Mouse (Mus musculus) neural tube, embryonic 11.5 days (tissue): ENCODE measurements at regions not wholly inside any gene's neighbourhood (a gene's known extent, or its start where the extent isn't known, plus 50 kb on each side); places are given as distances from the start of the nearest gene placed in this dataset.

ENCODE experiments used
- ATAC-seq: fragments of 200-750 bp; cut with Nextera tagmentation; 2 replicates; pipeline ENCODE4 v1.8.0; 2017; ENCODE audit warnings: moderate number of reproducible peaks, mild to moderate bottlenecking, moderate TSS enrichment, moderate library complexity; ENCODE audit not compliant: insufficient read depth, low FRiP score, low TSS enrichment
- DNase-seq: peaks from one replicate; pipeline ENCODE4 v3.0.0-alpha.2; 2015; ENCODE audit warnings: low spot score
- H3K27ac ChIP-seq: fragments of 300-500 bp; sonication (generic); 2 replicates; pipeline ENCODE4 v1.5.1; 2014; ENCODE audit warnings: low read depth, mild to moderate bottlenecking, low read length
- H3K27me3 ChIP-seq: fragments of 300-500 bp; sonication (generic); 2 replicates; pipeline ENCODE4 v1.6.1; 2014; ENCODE audit warnings: mild to moderate bottlenecking, low read length, mixed read lengths; ENCODE audit not compliant: control insufficient read depth, insufficient read depth
- H3K36me3 ChIP-seq: fragments of 300-500 bp; sonication (generic); 2 replicates; pipeline ENCODE4 v1.6.1; 2014; ENCODE audit warnings: mild to moderate bottlenecking, low read length, moderate library complexity, mixed read lengths; ENCODE audit not compliant: control insufficient read depth, insufficient read depth
- H3K4me1 ChIP-seq: fragments of 300-500 bp; sonication (generic); 2 replicates; pipeline ENCODE4 v1.6.1; 2014; ENCODE audit warnings: low read length, mixed read lengths; ENCODE audit not compliant: control insufficient read depth, insufficient read depth
- H3K4me2 ChIP-seq: fragments of 300-500 bp; sonication (generic); 2 replicates; pipeline ENCODE4 v1.6.1; 2014; ENCODE audit warnings: low read depth, mild to moderate bottlenecking, moderate library complexity
- H3K4me3 ChIP-seq: fragments of 300-500 bp; sonication (generic); 2 replicates; pipeline ENCODE4 v1.5.1; 2014; ENCODE audit warnings: low read depth, low read length
- H3K9ac ChIP-seq: fragments of 300-500 bp; sonication (generic); 2 replicates; pipeline ENCODE4 v1.6.1; 2014; ENCODE audit warnings: mild to moderate bottlenecking, low read length
- H3K9me3 ChIP-seq: fragments of 300-500 bp; sonication (generic); 2 replicates; pipeline ENCODE4 v1.6.1; 2016; ENCODE audit warnings: low read length; ENCODE audit not compliant: control insufficient read depth
- WGBS: fragments of 180-500 bp; shearing (Covaris S2); extraction: QIAGEN DNeasy Blood & Tissue Kit; methylation state at CpG from one replicate; pipeline ENCODE4 v1.1.7; 2014; 5-methylcytosine and 5-hydroxymethylcytosine counted together

- Histone ChIP-seq H3K27ac (0 out of 2 replicates have a peak overlapping the region, but pooled peaks have one; percentile 23), H3K9ac (no peak overlapping the region), H3K4me1 (no peaks in the 10 kb centered on the region), H3K9me3 (no peaks in the 10 kb centered on the region), H3K4me3 (no peak overlapping the region), H3K36me3 (no peaks in the 10 kb centered on the region), H3K4me2 (peak overlapping the region; percentile 31; the same call in 1 of the 2 replicates), H3K27me3 (no peaks in the 10 kb centered on the region)
- WGBS = 16% methylated on average over 20 of the region's 20 CpGs
- ATAC-seq = peak; percentile 89
- DNase-seq = peak; percentile 73
Observed at GRCm38 (mm10) chr13:63627184-63627893, 53.9 kb upstream of the Ptch1 start.

GRCm38 (mm10) chr13:63627894-63628287, 54.5 kb upstream of the Ptch1 start:
- Histone ChIP-seq H3K4me2 (peak overlapping the region; percentile 5; the same call in 1 of the 2 replicates), H3K4me1 (no peaks in the 10 kb centered on the region), H3K27ac (0 out of 2 replicates have a peak overlapping the region, but pooled peaks have one; percentile 23), H3K9ac (no peak overlapping the region), H3K9me3 (no peaks in the 10 kb centered on the region), H3K36me3 (no peaks in the 10 kb centered on the region), H3K27me3 (no peaks in the 10 kb centered on the region), H3K4me3 (no peak overlapping the region)
- ATAC-seq (0 out of 2 replicates have a peak, but pooled peaks have one; percentile 12), DNase-seq (no peak)
- 81% methylated on average over 4 of the region's 4 CpGs for WGBS

- Histone ChIP-seq H3K4me1 (no peaks in the 10 kb centered on the region), H3K27ac (no peak overlapping the region), H3K36me3 (no peaks in the 10 kb centered on the region), H3K9ac (no peak overlapping the region), H3K27me3 (no peaks in the 10 kb centered on the region), H3K9me3 (no peaks in the 10 kb centered on the region), H3K4me2 (no peak overlapping the region), H3K4me3 (no peak overlapping the region)
- ATAC-seq (no peak), DNase-seq (no peak)
- 34% methylated on average over 5 of the region's 5 CpGs for WGBS
Observed at GRCm38 (mm10) chr13:63631771-63632347, 58.5 kb upstream of the Ptch1 start.

GRCm38 (mm10) chr13:63634294-63634693, 60.9 kb upstream of the Ptch1 start:
- no peak for ATAC-seq

GRCm38 (mm10) chr13:63641649-63642226, 68.3 kb upstream of the Ptch1 start:
- H3K4me1 ChIP-seq = 0 out of 2 replicates have a peak, but pooled peaks cover 3% of the 10 kb centered on the region
- no peaks in the 10 kb centered on the region for H3K9me3 ChIP-seq
- H3K4me2 ChIP-seq = no peak overlapping the region
- 41% methylated on average over 12 of the region's 12 CpGs for WGBS
- no peak overlapping the region for H3K27ac ChIP-seq
- H3K27me3 ChIP-seq = no peaks in the 10 kb centered on the region
- H3K4me3 ChIP-seq = no peak overlapping the region
- DNase-seq (peak; percentile 25), ATAC-seq (no peak)
- H3K9ac ChIP-seq = no peak overlapping the region
- H3K36me3 ChIP-seq = no peaks in the 10 kb centered on the region

More at GRCm38 (mm10) chr13:63634294-63634693, 60.9 kb upstream of the Ptch1 start:
- Histone ChIP-seq H3K4me1 (no peaks in the 10 kb centered on the region), H3K4me3 (no peak overlapping the region), H3K9me3 (no peaks in the 10 kb centered on the region), H3K27ac (no peak overlapping the region), H3K36me3 (no peaks in the 10 kb centered on the region), H3K9ac (no peak overlapping the region), H3K27me3 (no peaks in the 10 kb centered on the region), H3K4me2 (no peak overlapping the region)
- DNase-seq = no peak
- WGBS = 80% methylated on average over 2 of the region's 2 CpGs

- Histone ChIP-seq H3K9ac (no peak overlapping the region), H3K36me3 (no peaks in the 10 kb centered on the region), H3K27me3 (no peaks in the 10 kb centered on the region), H3K9me3 (no peaks in the 10 kb centered on the region), H3K27ac (no peak overlapping the region), H3K4me1 (0 out of 2 replicates have a peak, but pooled peaks cover 3% of the 10 kb centered on the region), H3K4me3 (no peak overlapping the region), H3K4me2 (no peak overlapping the region)
- WGBS = 44% methylated on average over 5 of the region's 5 CpGs
- no peak for ATAC-seq
- DNase-seq = peak; percentile 50
Observed at GRCm38 (mm10) chr13:63642617-63643016, 69.2 kb upstream of the Ptch1 start.

- Histone ChIP-seq H3K36me3 (no peaks in the 10 kb centered on the region), H3K9me3 (no peaks in the 10 kb centered on the region), H3K4me3 (no peak overlapping the region), H3K4me2 (no peak overlapping the region), H3K27me3 (no peaks in the 10 kb centered on the region), H3K27ac (no peak overlapping the region), H3K9ac (no peak overlapping the region), H3K4me1 (0 out of 2 replicates have a peak, but pooled peaks cover 3% of the 10 kb centered on the region)
- DNase-seq (no peak), ATAC-seq (no peak)
- 61% methylated on average over 2 of the region's 2 CpGs for WGBS
Observed at GRCm38 (mm10) chr13:63643394-63643793, 70.0 kb upstream of the Ptch1 start.

GRCm38 (mm10) chr13:63644308-63644707, 70.9 kb upstream of the Ptch1 start:
- Histone ChIP-seq H3K9me3 (no peaks in the 10 kb centered on the region), H3K4me1 (0 out of 2 replicates have a peak, but pooled peaks cover 3% of the 10 kb centered on the region), H3K36me3 (no peaks in the 10 kb centered on the region), H3K27ac (no peak overlapping the region), H3K4me2 (no peak overlapping the region), H3K9ac (no peak overlapping the region), H3K27me3 (no peaks in the 10 kb centered on the region), H3K4me3 (no peak overlapping the region)
- no peak for DNase-seq
- no peak for ATAC-seq
- WGBS = 92% methylated on average over 5 of the region's 5 CpGs
